Mouse (Mus musculus): ENCODE measurements around the gene Grwd1.

Grwd1 gene

GRCm38 (mm10) chr7:45797661-45798510 is 32.9 kb downstream of the Grwd1 start:
- peak; percentile 38 for DNase-seq

- no peak for DNase-seq
Measured at GRCm38 (mm10) chr7:45796950-45797349, 33.8 kb downstream of the Grwd1 start.

- no peak for DNase-seq
Measured at GRCm38 (mm10) chr7:45794971-45795370, 35.8 kb downstream of the Grwd1 start.

DNA sequence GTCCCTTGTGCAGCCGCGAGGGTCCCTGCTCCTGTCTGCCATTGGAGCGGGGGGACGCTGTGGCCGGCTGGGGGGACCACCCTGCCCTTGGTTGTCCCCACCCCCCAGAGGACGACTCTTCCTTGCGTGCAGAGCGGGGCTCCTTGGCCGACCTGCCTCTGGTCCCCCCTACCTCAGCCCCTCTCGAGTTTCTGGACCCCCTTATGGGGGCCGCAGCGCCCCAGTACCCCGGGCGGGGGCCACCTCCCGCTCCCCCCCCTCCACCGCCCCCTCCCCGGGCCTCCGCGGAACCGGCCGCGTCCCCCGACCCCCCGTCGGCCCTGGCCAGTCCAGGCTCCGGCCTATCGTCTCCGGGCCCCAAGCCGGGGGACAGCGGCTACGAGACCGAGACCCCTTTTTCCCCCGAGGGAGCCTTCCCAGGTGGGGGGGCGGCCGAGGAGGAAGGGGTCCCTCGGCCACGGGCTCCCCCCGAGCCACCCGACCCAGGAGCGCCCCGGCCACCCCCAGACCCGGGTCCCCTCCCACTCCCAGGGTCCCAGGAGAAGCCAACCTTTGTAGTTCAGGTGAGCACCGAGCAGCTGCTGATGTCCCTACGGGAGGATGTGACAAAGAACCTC is 36.7 kb downstream of the Grwd1 start:
- DNase-seq, result no peak

GRCm38 (mm10) chr7:45793240-45793639 is 37.5 kb downstream of the Grwd1 start:
- DNase-seq, result no peak

DNA sequence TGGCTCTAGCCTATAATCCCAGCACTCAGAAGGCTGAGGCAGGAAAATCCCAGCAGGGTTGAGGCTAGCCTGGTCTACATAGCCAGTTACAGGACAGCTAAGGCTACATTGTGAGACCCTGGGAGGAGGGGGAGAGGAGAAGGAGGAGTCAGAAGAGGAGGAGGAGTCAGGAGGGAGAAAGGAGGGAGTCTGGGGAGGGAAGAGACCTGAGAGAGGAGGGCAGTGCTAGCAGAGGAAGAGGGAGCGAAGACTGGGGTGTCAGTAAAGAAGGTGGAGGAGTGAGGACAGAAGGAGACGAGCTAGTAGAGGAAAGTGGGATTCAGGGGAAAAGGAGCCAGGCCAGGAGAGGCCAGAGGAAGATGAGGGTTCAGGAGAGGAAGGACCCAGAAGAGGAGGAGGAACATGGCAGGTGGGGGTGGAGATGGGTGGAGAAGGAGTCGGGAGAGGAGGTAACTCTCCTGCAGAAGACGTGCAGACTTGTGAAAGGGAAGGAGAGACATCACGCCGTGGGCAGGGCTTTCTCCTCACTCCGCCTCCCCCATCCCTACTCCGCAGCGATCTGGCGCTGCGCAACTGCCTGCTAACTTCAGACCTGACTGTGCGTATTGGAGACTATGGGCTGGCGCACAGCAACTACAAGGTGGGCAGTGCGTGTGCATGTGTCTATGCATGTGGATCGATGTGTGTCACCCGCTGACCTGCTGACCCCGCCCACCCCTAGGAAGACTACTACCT is 38.8 kb downstream of the Grwd1 start:
- DNase-seq, result peak; percentile 29

- DNase-seq, result no peak
Measured at GRCm38 (mm10) chr7:45790721-45791120, 40.0 kb downstream of the Grwd1 start.

DNA sequence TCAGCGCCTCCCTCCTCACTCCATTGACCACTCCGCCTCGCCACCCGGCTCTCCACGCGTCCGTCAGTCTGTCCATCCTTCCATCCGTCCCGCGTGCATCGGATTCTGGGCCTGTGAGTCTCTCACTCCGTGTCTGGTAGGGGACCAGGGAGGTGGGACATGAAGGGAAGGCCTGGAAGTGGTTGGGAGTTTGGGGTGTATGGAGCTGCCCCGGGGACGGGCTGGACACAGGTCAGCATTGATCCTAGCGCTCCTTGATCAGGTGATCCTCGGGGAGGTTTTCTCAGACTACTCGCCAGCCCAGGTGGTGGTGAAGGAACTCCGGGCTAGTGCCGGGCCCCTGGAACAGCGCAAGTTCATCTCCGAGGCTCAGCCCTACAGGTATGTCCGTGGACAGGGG is 43.1 kb downstream of the Grwd1 start:
- no peak for DNase-seq

DNA sequence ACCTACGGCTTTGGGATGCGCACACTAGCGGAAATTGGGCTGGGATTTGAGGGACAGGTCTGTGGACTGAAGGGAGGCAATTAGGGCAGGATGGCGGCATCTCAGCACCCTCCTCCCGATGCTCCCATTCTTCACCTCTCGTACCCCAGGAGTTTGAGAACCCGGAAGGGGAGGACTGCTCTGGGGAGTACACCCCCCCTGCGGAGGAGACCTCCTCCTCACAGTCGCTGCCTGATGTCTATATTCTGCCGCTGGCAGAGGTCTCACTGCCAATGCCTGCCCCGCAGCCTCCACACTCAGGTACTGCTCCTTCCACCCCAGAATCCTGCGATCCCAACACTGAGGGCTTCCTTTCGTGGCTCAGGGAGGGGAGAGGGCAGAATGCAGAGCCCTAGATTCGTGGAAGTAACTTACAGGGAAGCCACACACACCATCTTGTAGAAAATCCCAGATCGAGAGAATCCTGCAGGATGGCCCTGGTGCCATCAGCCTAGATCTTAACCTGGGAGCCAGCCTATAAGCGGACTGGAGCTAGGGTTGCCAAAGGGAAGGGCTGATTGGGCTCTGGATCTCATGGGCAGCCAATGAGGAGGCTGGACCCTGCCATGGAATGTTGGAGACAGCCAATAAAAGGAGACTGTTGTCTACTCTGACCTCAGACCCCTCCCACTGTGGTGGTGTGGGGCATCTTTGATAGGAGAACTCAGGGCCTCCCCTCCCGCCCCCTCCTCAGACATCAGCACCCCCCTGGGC is 43.9 kb downstream of the Grwd1 start:
- peak; percentile 41 for DNase-seq

DNA sequence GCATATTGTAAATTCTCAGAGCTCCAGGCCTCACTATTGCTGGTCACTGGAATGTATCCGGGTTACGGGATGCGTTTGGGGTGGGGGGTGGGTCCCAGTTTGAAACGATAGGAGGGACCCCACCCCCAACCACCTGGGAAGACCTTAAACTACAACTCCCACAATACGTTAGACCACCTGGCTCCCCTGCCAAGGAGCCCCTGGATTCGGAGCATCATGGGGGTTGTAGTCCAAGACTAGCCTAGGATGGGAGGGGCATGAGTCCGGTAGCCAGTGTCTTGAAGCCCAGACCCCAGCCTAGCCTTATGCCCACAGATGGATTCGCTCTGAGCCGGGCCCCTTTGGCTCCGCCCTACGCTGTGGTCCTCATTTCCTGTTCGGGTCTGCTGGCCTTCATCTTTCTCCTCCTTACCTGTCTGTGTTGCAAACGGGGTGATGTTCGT is 44.6 kb downstream of the Grwd1 start:
- DNase-seq, result peak; percentile 51

- DNase-seq, result peak; percentile 63
Measured at GRCm38 (mm10) chr7:45785388-45786135, 45.2 kb downstream of the Grwd1 start.

- DNase-seq, result peak; percentile 94
Measured at GRCm38 (mm10) chr7:45784524-45785372, 46.0 kb downstream of the Grwd1 start, which contains the start of gene Sult2b1. Gene Sult2b1 (minus strand): TSS chr7:45784669.

GRCm38 (mm10) chr7:45783511-45784091 is 47.1 kb downstream of the Grwd1 start, which contains the start of gene Lmtk3:
Gene Lmtk3 (plus strand): TSS chr7:45783738.
- DNase-seq, result peak; percentile 88

GRCm38 (mm10) chr7:45782271-45782670 is 48.5 kb downstream of the Grwd1 start:
- DNase-seq, result no peak

DNA sequence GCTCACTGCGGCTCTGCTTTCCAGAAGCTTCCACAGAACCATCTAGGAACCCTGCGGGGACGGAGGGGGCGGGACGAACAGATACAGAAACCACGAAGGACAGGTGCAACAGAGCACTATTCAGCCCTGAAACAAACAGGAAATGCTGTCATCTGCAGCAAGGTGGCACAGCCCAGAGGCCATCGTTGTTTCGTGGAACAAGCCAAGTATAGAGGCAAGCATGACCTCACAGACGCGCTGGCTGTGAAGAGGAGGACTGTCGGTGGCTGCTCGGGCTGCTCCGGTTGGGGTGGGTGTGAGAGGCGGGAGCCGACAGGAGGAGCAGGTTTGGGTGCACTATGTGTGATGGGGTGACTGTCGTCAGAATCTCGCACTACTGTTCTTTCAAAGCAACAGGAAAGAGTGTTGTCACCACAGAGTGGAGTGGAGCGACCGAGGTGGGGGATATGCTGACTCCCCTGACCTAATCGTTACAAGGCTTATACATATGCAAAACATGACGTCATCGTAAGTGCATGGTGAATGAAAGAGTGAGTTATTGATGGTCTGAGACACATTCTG is 51.6 kb downstream of the Grwd1 start:
- DNase-seq, result no peak

DNA sequence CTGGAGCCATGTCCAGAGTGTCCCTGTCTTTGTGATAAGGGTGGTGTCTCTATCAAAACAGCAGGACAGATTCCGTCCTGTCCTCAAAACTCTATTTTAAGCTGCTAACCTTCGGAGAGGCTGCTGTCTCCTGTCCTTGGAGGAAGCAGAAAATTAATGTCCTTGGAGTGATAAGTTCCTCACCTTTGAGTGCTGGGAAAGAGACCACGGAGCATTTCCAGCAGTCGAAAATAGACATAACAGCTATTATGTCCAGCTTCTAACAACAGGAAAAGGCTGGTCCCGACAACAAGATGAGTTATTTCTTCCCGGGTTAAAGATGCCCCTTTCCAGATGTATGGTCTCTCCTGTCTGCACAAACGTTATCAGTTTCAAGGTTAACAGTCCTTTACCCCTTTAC is 55.5 kb downstream of the Grwd1 start:
- DNase-seq, result no peak

All from right cerebral cortex, postnatal 4 days (tissue).